Mouse (Mus musculus) spleen, adult 18-20 months (tissue): ENCODE results near the gene Ndufaf2.

Experiments
- DNase-seq, 2 experiments: peaks; one replicate each; pipeline ENCODE4 v3.0.0; 2022; ENCODE audit warnings: mixed read lengths in 2 of 2

Gene Ndufaf2

DNA sequence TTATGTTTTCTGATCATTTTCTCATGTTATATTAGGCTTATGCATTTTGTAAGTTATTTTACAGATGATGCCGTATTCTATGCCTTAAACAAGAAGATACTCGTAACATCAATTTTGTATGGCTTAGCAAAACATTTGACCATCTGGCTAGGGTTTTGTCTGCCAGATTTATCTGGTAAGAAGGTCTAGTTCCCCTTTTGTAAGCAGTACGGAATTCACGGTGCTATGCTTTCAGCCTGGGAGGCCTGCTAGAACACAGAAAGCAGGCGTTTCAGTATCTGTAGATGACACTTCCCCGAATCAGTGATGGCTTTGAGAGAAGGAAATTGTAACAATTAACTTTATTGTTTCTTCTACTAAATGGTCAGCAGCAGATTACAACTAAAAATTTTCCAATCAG lies 80.9 kb downstream of the Ndufaf2 start:
- no peak for DNase-seq

DNA sequence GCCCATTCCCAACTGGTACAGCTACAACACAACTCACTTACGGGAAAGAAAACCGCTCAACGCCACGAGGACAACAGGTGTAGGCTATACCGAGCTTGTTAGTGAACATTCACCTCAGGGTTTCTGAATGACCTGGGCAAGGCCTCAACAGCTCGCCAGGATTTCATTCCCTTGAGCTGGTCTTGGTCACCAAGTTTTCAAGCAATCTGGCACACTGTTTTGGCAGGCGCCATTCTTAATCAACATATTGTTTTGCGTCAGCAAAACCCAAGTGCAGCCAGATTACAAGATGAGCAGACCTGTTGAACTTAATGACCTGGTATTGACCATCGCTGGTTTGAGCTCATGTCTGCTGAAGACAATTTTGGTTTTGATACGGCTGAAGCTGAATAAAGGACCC lies 88.3 kb downstream of the Ndufaf2 start:
- no peak for DNase-seq

DNA sequence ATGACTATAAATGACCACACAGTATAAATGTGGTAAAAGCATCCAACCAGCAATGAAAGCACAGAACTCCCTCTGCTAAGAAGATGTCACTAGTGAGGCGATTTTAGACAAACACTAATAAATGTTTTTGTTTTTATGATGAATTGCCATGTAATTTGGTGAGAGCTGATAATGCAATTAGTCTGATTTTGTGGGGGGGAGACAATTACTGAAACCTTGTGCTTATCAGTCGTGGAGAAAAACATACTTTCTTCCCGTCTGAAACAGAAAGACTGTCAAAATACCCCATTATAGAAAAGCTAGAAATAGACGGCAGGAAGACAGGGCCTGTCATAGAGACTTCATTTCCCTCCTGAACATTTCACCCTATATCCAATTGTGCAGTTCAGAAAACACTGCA lies 89.3 kb downstream of the Ndufaf2 start:
- DNase-seq = no peak

DNA sequence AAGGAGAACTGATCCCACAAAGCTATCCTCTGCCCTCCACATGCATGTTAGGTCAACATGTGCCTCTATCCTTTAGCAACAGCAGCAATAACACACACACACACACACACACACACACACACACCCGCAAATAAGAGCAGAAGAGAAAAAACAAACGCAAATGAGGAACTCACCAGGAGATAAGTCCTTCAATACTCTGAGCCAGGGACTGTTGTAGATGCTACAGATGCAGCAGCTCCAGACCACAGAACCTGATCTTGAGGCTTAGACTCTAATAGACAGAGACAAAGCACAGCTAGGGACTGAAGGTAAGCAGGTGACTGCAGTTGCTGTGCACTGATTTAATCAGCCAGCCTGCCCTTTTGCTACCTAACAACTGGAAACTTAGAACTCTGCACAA lies 92.4 kb downstream of the Ndufaf2 start:
- DNase-seq = no peak

DNA sequence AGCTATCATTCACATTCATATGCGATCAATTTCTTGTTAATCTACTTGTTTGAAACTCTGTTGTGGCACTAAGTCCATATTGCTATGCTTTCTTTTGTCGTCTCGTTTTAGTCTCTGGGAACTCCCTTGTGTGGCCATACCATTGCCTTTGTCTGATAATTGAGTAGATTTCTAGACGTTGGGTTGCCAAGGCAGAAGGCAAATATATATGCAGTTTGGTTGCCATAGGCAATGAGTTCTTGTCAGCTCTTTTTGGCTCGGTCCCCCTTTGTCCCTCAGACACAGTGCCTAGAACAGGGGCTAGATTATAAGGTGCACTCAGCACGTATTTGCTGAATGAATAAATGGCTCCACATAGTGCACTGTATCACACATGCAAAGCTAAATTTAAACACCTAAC lies 94.1 kb downstream of the Ndufaf2 start:
- no peak for DNase-seq

DNA sequence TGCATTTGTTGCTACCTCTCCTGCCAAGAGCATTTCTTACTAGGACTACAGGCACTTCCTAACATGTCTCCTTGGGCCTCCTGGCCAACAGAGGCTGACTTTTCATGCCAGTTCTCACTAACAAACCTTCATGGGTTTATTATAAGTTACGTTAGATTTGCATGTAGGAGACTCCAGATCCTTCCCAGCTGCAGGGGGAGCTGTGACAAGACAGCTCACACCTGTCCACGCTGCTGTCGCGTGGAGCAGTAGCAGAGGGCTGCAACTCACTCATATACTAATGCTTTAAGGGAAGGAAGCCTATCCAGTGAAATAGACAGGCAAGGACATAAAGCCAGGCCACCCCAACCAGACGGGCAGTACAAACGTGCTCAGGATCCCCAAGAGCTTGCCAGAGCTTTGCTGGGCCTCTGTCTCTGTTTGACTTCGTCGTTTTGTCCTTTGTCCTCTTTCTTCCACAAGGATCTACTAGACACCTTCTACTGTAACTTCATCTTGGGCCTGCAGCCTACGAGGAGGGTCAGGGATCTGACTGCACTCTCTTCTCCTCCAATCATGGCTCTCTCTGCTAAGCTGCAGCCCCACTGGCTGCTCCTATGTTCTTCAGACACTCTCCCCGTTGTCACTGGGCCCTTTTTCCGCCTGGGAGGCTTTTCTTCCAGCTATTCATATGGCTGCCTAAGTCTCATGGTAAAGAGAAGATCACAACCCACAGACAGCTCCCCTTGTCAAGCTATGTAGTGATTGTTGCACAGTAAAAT lies 94.9 kb downstream of the Ndufaf2 start:
- no peak for DNase-seq

DNA sequence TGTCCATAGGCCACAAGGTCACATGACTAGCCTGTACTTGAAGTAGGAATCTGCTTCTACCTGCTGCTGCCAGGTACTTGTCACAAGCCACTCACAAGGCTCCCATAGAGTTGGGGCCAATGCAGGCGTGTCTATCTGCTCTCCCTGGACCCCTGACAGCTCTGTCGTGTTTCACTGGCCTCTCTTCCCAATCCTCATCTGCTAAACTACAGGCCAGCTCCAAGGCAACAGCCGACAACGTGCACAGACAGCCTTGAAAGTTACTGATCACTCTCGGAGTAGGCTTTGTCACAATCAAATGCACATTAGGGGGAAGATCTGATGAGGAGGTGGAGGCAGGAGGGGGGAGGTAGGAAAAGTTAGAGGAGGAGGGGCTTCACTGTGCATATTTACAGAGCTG lies 95.5 kb downstream of the Ndufaf2 start:
- no peak for DNase-seq

DNA sequence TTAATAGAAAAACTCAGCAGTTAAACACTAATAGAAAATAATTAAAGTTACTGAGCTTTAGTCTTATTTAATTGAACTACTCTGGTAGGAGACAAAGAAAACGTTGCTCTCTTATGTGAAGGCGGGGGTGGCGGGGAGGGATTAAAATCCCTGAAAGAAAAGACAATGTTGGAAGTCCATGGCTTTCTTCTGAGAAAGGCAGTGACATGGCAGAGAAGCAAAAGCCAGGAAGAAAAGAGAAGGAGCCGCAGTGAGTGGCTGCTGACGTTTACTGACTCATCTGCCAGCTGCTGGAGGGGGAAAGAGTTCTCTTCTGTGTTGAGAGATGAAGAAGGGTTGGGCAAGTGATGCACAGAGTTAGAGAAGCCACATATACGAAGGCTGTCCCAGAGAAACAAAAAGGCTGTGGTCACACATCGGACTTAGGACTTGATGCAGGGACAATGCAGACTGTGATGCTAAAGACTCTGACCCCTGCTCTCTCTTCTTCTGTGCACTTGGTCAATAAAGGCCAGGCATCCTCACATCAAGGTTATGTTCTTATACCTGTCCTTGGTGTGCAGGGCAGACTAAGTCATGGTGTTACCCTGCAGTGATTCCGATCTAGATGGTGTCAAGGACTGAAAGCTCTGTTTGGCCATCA lies 97.4 kb downstream of the Ndufaf2 start:
- DNase-seq = no peak

DNA sequence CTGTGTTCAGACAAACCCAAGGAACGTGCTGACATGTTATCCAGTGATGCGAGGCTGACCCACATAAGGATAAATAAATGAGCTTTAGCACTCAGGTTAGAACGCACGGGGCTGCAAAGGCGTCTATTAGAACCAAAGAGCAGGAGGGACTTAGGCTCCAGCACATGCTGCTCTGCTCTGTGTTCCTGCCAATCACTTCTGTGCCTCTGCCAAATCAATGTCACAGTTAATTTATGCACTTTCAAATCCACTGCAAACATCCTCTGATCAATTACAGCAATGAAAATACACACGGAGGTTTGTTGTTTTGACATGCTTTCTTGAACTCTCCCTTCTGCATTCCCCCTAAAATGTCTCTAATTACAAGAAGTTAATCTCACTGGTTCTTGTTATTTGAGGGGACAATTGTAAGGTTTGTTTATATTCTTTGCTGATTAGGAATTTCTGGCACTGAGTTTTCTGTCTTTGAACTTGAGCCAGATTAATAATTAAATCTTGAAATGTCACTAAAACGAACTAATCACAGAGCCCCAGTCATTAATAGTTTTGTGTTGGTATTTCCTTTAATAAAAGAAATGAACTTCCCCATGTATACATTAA lies 98.0 kb downstream of the Ndufaf2 start:
- no peak for DNase-seq

DNA sequence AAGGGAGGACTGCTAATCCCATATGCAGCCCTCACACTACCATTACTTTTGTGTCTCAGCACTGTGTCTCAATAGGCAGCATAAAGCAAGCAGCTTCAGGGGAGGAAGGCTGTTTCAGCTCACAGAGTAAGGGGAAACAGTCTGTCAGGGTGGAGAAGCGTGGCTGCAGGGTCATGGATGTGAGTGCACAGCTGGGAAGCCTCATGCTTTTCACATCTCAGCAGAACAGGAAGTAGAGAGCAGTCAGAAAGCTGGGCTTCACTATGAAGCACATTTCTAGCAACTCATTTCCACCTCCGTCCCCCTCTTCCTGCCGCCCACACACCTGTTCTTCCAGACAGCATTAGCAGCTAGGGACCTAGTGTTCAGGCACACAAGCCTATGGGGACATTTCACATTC lies 101.5 kb downstream of the Ndufaf2 start:
- DNase-seq = peak in 1 of 2 experiments; percentile 14

DNA sequence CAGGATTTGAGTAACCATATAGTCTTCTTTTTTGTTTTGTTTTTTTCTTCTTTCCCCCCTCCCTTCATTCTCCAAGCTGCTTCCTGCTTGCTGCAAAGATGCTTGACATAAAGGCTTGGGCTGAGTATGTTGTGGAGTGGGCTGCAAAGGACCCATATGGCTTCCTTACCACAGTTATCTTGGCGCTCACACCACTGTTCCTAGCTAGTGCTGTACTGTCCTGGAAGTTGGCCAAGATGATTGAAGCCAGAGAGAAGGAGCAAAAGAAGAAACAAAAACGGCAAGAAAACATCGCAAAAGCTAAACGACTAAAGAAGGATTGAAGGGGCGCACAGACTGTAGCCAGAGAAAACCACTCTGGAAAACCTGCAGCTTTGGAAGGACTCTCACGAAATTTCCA lies 111.1 kb downstream of the Ndufaf2 start:
- no peak for DNase-seq

DNA sequence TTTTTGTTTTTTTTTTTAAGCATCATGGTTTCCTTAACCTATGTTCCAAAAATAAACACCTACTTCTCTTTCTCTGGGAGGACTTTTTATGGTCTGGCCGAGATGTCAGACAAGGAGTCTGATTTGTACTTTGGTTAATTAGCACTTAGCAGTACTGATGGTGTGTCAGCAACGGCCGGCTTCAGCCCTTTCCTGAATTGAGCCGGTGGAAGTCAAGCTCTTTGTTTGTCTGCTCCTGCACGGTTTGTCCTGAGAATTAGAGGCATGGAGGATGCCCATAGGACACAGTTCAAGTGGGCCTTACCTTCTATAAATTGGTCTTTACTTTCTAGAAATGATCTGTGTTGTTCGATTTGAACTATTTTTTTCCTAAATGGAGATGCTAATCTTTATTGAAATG lies 111.5 kb downstream of the Ndufaf2 start:
- no peak for DNase-seq

DNA sequence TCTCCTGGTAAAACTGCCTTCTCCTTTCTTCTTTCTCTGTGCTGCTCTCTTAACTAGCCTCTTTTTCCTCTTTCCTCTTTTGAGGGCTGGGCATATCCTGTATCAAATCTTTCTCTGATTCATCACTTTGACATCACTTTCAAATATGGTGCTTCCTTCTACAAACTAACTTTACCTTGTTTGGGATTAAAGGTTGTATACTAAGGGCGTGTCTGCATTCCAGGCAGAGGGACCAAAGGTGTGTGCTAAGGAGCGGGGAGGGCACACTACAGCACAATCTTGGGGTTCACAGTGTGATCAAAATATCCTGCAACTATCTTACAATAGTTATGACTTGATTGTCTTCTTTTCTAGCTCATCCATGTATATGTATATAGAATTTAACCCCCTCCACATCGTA lies 112.4 kb downstream of the Ndufaf2 start:
- DNase-seq = no peak

DNA sequence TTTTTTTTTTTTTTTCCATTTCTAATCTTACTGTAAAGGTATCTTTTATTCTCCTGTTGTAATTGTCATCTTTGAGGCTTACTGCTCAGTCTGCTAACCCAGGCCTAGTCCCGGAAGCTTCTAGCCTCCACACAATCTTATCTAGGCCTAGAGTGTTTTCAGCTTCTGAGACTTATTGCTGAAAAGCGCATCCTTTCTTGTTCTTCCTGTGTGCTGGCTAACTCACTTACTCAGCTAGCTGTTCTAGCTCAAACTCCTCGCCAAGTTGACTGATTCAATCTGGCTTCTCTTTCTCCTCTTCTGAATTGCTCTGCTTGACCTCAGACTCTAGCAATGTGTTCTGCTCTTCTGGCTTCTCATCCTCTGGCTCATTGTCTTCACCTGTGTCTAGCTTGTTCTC lies 112.8 kb downstream of the Ndufaf2 start:
- no peak for DNase-seq

DNA sequence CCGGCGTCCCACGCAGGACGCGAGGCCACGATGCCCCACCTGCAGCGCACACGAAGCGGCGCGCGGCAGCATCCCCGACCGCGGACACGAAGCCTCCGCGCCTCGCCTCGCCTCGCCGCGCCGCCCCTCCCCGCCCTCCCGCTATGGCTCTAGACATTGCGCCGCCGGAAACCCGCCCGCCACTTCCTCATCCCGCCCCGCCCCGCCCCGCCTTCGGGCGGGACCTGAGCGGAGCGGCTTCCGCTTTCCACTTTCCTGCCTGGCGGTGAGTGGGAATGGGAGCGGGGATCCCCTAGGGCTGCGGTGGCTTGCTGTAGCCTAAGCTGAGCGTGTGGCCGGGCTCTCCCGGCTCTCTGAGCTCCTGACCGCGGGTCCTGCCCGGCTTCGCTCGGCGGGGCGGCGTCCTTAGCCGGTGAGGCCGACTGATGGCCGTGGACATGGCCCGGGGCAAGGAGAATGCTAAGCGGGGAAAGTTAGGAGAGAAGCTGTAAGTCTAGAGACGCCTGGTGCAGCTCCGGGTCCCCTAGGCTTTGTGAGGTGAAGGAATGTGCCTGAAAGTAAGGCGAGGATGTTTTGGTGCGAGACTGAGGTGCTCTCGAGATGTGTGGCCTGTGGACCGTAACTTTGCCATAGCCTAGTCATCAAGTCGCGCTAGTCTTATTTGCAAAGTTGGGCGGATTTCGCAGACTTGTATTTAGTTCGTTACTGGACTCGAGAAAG lies 114.0 kb downstream of the Ndufaf2 start, which contains the start of gene Smim15:
Gene Smim15 (plus strand): TSS at position 225 of the 720 bp plus-strand sequence.
- peak; percentile 78 to 85 for DNase-seq

DNA sequence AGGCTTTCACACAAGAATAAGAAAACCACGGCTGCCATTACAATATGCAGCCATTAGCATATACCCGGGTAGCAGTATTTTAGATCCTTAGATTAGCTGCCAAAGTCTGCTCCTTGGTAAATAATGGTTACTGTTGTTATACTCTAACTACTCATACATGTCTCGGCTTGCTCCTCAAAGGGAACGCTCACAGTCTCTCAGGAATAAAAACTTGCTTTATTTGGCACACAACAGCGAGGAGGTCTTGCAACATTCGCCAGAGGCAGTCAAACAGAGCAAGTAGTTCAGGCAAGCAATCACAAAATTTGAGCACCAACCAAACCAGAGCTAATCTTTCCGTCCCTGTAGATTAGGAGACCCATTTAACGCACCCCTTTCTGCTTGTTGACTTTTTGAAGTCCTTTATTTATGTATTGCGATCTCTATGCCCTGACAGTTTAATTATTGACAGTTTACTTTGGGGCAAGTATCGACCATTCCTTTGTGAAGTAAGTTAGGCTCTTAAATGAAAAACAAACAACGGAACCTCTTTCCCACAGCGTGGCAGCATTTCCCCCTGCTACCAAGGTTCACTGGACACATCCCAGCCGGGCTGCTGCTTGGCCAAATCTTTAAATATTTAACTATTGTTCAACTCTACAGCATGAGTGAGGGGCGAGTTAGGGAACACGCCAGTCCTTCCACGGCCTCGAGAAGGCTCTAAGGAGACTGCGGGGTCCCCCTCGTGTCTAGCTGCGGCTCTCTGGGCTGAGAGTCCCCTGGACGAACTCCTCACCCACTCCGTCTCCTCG lies 114.8 kb downstream of the Ndufaf2 start:
- DNase-seq = no peak

DNA sequence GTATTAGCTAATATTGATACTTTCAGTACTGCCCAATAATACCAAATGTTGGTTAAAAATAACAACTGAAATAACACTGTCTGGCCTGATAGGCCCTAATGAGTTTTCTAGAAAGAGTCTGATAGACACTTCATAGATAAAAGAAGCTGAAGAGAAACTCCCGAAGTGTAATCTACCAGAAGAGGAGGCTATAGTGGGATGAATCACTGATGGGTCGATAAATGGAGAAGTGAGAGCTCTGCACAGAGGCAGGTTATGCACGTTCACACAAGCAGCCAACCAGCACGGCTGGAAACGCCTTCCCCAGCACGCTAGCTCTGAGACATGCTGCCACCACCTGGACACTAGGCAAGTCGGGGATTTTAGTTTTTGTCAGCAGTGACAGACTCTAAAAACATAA lies 117.1 kb downstream of the Ndufaf2 start:
- peak; percentile 64 to 68 for DNase-seq

DNA sequence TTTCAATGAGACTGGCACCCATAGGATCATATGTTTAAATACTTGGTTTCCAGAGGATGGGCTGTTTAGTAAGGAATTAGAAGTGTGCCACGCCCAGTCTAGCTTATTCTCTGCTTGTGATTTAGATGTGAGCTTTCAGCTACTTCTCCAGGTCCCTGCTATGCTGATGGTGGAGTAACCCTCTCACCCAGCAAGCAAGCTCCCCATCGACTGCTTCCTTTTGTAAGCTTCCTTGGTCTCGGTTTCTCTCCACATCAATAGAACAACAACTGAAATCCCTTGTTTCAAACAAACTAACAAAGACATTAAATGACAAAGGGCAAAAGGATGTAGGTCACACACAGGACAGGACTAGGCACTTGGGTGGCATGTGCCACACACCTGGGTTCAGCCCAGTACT lies 118.0 kb downstream of the Ndufaf2 start:
- no peak for DNase-seq

DNA sequence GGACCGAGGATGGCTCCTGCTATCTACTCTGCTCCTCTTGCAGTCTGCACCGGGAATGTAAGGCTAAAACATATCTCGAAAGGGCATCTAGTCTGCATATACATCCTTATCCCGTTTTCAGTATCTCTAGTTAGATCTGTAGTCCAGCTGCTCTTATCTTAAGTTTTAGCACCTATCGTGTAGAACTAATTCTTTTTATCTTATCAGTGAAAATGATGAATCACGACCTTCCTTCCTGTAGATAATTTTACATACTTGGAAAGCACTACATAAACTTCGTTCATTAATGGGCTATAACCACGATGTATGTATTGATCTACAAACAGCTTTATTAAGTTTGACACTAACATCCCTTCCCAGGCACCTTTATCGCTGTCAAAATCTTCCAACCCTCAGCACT lies 118.5 kb downstream of the Ndufaf2 start:
- no peak for DNase-seq

DNA sequence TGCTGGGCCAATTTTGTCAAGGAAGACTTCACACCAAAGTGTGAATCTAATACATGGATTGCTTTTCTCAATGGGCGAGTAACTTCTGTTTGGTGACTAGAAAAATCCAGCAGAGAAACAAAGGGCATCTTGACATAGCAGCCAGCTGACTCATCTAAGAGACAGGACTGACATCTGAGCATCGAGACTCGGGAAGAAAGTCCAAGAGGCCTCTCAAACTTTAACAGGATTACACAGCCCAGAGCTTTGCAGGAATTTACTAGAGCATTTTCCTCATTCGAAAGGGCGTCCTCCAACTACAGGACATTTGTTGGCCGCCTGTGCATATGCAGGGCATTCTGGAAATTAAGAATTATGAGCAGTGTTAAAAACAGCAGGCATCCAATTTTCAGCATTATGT lies 119.0 kb downstream of the Ndufaf2 start:
- no peak for DNase-seq

DNA sequence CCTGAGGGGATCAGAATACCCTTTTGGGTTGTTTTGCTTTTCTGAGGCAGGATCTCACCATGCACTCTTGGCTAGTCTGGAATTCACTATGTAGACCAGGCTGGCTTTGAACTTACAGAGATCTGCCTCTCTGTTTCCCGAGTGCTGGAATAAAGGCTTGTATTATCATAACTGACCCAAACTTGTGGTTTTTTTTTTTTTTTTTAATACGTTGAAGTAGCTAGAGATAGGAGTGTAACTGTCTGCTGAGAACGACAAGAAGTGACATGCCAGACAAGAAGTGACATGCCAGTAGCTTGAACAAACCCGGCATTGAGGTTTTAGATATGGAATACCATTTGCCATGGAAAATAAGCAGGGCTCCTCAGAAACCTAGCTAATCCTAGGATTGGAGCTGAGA lies 125.6 kb downstream of the Ndufaf2 start:
- DNase-seq = no peak

DNA sequence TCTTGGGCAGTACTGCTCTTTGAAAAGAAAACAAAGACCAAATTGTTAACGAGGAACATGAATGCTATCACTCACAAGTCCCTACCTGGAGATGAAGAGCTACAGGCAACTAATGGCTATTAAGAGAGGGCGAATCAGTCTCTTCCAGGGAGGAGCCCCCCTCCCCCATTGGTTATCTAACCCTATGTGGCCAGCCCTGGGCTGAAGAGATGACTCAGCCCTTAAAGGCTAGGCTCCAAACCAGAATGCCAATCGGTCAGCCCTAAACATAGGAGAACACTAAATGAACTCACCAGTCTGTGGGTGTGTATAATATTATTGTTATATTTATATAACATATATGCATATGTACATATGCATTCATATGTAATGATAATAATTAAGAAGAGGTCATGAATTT lies 132.6 kb downstream of the Ndufaf2 start:
- no peak for DNase-seq

DNA sequence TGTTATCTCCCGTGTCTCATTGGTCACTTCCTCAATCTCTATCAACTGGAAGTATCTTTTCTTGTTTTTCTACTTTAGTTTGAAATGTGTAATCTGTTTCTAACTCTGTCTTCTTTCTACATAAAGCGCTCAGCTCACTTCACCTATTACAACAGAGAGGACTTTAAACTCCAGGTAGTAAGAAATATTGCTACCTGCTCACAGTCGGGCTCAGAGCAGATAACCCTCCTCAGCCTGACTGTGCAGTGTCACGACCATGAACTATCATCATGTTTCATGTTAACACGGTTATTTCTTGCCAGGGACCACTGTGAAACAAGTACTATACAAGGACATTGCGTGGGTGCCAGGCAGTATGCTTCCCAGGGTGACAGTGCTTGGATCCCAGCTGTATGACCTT lies 141.1 kb downstream of the Ndufaf2 start:
- DNase-seq = no peak
